Mouse (Mus musculus) frontal cortex, postnatal 25 days (tissue): ENCODE results near the gene Ccnl2.

ENCODE experiments used
- DNase-seq, 2 experiments: peaks; one replicate each; pipeline ENCODE4 v3.0.0; 2022; ENCODE audit warnings: low spot score in 2 of 2

Gene Ccnl2

GRCm38 (mm10) chr4:155863001-155863400 is 50.7 kb downstream of the Ccnl2 start, which contains the start of gene Tas1r3:
TSS of gene Tas1r3 (minus strand) at chr4:155863362.
- no peak for DNase-seq

GRCm38 (mm10) chr4:155868614-155869298 is 56.5 kb downstream of the Ccnl2 start:
- no peak for DNase-seq

GRCm38 (mm10) chr4:155869317-155870033 is 57.2 kb downstream of the Ccnl2 start, which contains the start of the genes Cptp and Ints11:
TSS of gene Cptp (minus strand) at chr4:155869440.
TSS of gene Ints11 (plus strand) at chr4:155869546.
- peak; percentile 89 to 93 for DNase-seq

- no peak for DNase-seq
These were observed 59.1 kb downstream of the Ccnl2 start for GRCm38 (mm10) chr4:155871404-155871803.
